Mouse (Mus musculus): ENCODE results near the gene Fam81b.
"Not testable (repeated sequence)": the region's sequence is repeated elsewhere in the genome, so short reads cannot be mapped to it uniquely, and the experiment has no call there.

Fam81b gene

GRCm38 (mm10) chr13:76304637-76305122 lies at the start of gene Fam81b:
TSS of gene Fam81b (minus strand) at chr13:76305072.
- in situ Hi-C loops (cut with MboI; ENCODE audit: low sequenced_read_pairs) = loop anchor here (10.0 kb wide), 1 partner anchor 90 kb away; no protein-coding TSS in a partner anchor

- in situ Hi-C loops (cut with MboI; ENCODE audit: low sequenced_read_pairs) = not testable (repeated sequence)
Observed at GRCm38 (mm10) chr13:76345941-76346340, 41.1 kb upstream of the Fam81b start.

- in situ Hi-C loops (cut with MboI; ENCODE audit: low sequenced_read_pairs) = no loop called here
Observed at GRCm38 (mm10) chr13:76318635-76319034, 13.8 kb upstream of the Fam81b start.

GRCm38 (mm10) chr13:76311580-76311979 lies 6.7 kb upstream of the Fam81b start:
- in situ Hi-C loops (cut with MboI; ENCODE audit: low sequenced_read_pairs) = no loop called here

GRCm38 (mm10) chr13:76308811-76309210 lies 3.9 kb upstream of the Fam81b start:
- in situ Hi-C loops (cut with MboI; ENCODE audit: low sequenced_read_pairs) = loop anchor here (10.0 kb wide), 1 partner anchor 94 kb away; no protein-coding TSS in a partner anchor

GRCm38 (mm10) chr13:76305655-76306365 lies 938 bp upstream of the Fam81b start:
- in situ Hi-C loops (cut with MboI; ENCODE audit: low sequenced_read_pairs) = loop anchor here (10.0 kb wide), 1 partner anchor 91 kb away; no protein-coding TSS in a partner anchor

- in situ Hi-C loops (cut with MboI; ENCODE audit: low sequenced_read_pairs) = loop anchor here (10.0 kb wide), 1 partner anchor 90 kb away; no protein-coding TSS in a partner anchor
Observed at GRCm38 (mm10) chr13:76305241-76305640, 369 bp upstream of the Fam81b start.

- in situ Hi-C loops (cut with MboI; ENCODE audit: low sequenced_read_pairs) = loop anchor here (10.0 kb wide), 1 partner anchor 89 kb away; no protein-coding TSS in a partner anchor
Observed at GRCm38 (mm10) chr13:76304201-76304600, 671 bp downstream of the Fam81b start.

- in situ Hi-C loops (cut with MboI; ENCODE audit: low sequenced_read_pairs) = loop anchor here (10.0 kb wide), 1 partner anchor 88 kb away; no protein-coding TSS in a partner anchor
Observed at GRCm38 (mm10) chr13:76303160-76303559, 1.7 kb downstream of the Fam81b start.

- in situ Hi-C loops (cut with MboI; ENCODE audit: low sequenced_read_pairs) = loop anchor here (10.0 kb wide), 1 partner anchor 87 kb away; no protein-coding TSS in a partner anchor
Observed at GRCm38 (mm10) chr13:76302056-76302455, 2.8 kb downstream of the Fam81b start.

- in situ Hi-C loops (cut with MboI; ENCODE audit: low sequenced_read_pairs) = no loop called here
Observed at GRCm38 (mm10) chr13:76292050-76292449, 12.8 kb downstream of the Fam81b start.

- in situ Hi-C loops (cut with MboI; ENCODE audit: low sequenced_read_pairs) = no loop called here
Observed at GRCm38 (mm10) chr13:76284597-76284996, 20.3 kb downstream of the Fam81b start.

GRCm38 (mm10) chr13:76264361-76265026 lies 40.4 kb downstream of the Fam81b start:
- in situ Hi-C loops (cut with MboI; ENCODE audit: low sequenced_read_pairs) = no loop called here

GRCm38 (mm10) chr13:76258766-76259165 lies 46.1 kb downstream of the Fam81b start:
- in situ Hi-C loops (cut with MboI; ENCODE audit: low sequenced_read_pairs) = no loop called here

GRCm38 (mm10) chr13:76256350-76256749 lies 48.5 kb downstream of the Fam81b start:
- in situ Hi-C loops (cut with MboI; ENCODE audit: low sequenced_read_pairs) = no loop called here

- in situ Hi-C loops (cut with MboI; ENCODE audit: low sequenced_read_pairs) = no loop called here
Observed at GRCm38 (mm10) chr13:76250092-76250491, 54.8 kb downstream of the Fam81b start.

- in situ Hi-C loops (cut with MboI; ENCODE audit: low sequenced_read_pairs) = no loop called here
Observed at GRCm38 (mm10) chr13:76249066-76249465, 55.8 kb downstream of the Fam81b start.

GRCm38 (mm10) chr13:76215397-76215796 lies 89.5 kb downstream of the Fam81b start:
- in situ Hi-C loops (cut with MboI; ENCODE audit: low sequenced_read_pairs) = loop anchor here (10.0 kb wide), 1 partner anchor 89 kb away; the partner anchor contains the start of gene Fam81b

- in situ Hi-C loops (cut with MboI; ENCODE audit: low sequenced_read_pairs) = loop anchor here (10.0 kb wide), 1 partner anchor 90 kb away; the partner anchor contains the start of gene Fam81b
Observed at GRCm38 (mm10) chr13:76214928-76215327, 89.9 kb downstream of the Fam81b start.

GRCm38 (mm10) chr13:76199943-76200342 lies 104.9 kb downstream of the Fam81b start:
- in situ Hi-C loops (cut with MboI; ENCODE audit: low sequenced_read_pairs) = no loop called here

- in situ Hi-C loops (cut with MboI; ENCODE audit: low sequenced_read_pairs) = no loop called here
Observed at GRCm38 (mm10) chr13:76197297-76197848, 107.5 kb downstream of the Fam81b start.

Data from CH12F3 (cell line).